Mouse (Mus musculus) pancreas, adult 10 weeks (tissue): ENCODE measurements around the gene Olfr320. TPM values are rescaled to one million over a fixed set of nuclear protein-coding genes. Genes with fewer than 3 reads are reported as not detected.

Experiments used
- polyA plus RNA-seq: library from polyadenylated mRNA; stranded (reverse); fragments of 350-450 nt; fragmentation: Illumina TruSeq; extraction: RNeasy Lipid Tissue Mini Kit (QIAGEN cat#74804); gene quantifications from one replicate; pipeline ENCODE4 v1.2.3, GENCODE M21; 2015; ENCODE audit warnings: low read depth, low replicate concordance; ENCODE audit not compliant: insufficient read depth

Olfr320 gene
- polyA plus RNA-seq = not detected

DNA sequence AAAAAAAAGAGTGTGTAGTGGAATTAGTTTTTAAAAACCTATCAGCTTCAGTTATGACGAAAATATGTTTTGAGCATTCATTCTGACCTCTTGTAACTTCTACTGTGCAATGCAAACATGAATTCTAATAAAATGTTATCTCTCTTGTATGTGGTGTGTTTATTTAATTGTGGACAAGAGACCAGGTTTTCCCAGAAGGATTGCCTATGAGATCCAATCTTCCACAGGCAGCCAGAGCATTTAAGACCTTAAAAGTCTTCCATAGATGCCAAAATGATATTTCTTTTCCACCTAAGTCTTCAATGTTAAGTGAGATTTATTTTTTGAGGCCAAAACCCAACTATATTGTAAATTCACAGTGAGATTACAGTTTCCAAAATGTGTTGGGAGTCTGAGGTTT, at the start of gene Olfr320:
Olfr320 (plus strand) TSS at position 301 of the 400 bp plus-strand sequence.

DNA sequence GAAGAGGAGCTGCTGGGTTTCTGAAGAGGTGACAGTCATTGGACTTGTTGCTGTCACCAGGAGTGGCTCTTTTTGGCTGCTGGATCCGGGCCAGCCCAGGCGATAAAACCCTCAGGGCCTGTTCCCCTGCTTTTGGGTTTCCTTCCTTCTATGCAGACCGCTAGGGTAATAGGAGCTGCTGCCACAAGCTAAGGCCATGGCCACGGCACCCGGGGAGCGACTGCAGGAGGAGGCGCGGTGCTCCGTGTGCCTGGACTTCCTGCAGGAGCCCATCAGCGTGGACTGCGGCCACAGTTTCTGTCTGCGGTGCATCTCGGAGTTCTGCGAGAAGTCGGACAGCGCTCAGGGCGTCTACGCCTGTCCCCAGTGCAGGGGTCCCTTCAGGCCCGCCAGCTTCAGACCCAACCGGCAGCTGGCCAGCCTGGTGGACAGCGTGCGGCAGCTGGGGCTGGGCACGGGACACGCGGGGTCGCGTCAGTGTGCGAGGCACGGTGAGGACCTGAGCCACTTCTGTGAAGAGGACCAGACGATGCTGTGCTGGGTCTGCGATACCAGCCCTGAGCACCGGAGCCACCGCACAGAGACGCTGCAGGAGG, 40.5 kb upstream of the Olfr320 start, which contains the start of gene Trim58:
Trim58 (plus strand) TSS at position 194 of the 596 bp plus-strand sequence.

DNA sequence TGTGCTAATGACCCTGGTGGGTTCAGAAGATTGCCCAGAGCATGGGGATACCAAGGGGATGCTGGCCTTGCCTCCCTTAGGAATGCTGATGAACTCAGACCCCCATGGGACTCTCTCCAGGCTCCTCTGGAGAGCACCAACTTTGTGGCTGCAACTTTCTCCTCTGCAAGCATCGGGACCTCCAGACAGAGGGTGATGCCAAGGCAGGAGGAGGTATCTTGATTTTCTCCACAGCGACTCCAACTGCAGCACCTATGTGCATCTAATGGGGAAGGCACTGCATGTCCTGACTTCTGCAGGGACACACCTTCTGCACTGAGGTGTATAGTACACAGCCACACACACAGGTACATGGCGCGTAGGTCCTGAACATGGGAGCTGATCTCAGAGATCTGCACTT, 22.3 kb upstream of the Olfr320 start, which contains the start of gene Olfr322:
Olfr322 (plus strand) TSS at position 187 of the 400 bp plus-strand sequence.

DNA sequence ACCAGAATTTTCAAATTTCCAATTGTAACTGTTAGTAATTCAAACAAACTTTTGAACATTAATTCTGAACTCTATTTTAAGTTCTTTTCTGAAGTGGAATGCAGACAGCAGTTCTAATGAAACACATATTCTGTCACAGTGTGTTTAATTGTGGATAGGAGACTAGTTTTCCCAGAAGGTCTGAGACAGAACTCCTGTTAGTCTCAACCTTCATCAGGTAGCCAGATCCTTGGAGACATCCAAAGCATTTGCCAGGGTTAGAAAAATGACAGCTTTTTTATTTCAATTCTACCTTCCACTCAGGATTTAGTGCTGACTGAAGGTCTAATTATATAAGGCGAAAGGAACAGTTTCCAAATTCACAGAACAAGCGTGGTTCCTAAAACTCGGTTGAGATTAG, 18.0 kb downstream of the Olfr320 start, which contains the start of gene Olfr319:
Olfr319 (plus strand) TSS at position 301 of the 400 bp plus-strand sequence.

DNA sequence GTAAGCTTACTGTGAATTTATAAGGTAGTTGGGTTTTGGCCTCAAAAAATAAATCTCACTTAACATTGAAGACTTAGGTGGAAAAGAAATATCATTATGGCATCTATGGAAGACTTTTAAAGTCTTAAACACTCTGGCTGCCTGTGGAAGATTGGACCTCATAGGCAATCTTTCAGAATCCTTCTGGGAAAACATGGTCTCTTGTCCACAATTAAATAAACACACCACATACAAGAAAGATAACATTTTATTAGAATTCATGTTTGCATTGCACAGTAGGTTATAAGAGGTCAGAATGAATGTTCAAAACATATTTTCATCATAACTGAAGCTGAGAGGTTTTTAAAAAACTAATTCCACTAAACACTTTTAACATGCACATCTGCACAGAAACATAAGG, 43.0 kb downstream of the Olfr320 start, which contains the start of gene Olfr318:
Olfr318 (minus strand) TSS at position 101 of the 400 bp plus-strand sequence.

Other genes starting within 250 kb of the Olfr320 start
- not detected for gene Gm12253, start 248.5 kb upstream of the Olfr320 start, polyA plus RNA-seq
- not detected for gene Lypd9, start 228.2 kb upstream of the Olfr320 start, polyA plus RNA-seq
- gene Olfr30, start 218.8 kb upstream of the Olfr320 start, polyA plus RNA-seq = not detected
- gene Olfr332, start 188.5 kb upstream of the Olfr320 start, polyA plus RNA-seq = not detected
- gene Olfr331, start 178.5 kb upstream of the Olfr320 start, polyA plus RNA-seq = not detected
- gene Olfr330, start 146.3 kb upstream of the Olfr320 start, polyA plus RNA-seq = not detected
- gene Olfr329-ps, start 134.7 kb upstream of the Olfr320 start, polyA plus RNA-seq = not detected
- not detected for gene Olfr328, start 125.5 kb upstream of the Olfr320 start, polyA plus RNA-seq
- not detected for gene Olfr224, start 110.5 kb upstream of the Olfr320 start, polyA plus RNA-seq
- not detected for gene Olfr325, start 103.4 kb upstream of the Olfr320 start, polyA plus RNA-seq
- gene Olfr324, start 86.0 kb upstream of the Olfr320 start, polyA plus RNA-seq = not detected
- not detected for gene 2210407C18Rik, start 65.0 kb upstream of the Olfr320 start, polyA plus RNA-seq
- not detected for gene Olfr323, start 50.6 kb upstream of the Olfr320 start, polyA plus RNA-seq
- gene Trim58, start 40.6 kb upstream of the Olfr320 start, polyA plus RNA-seq = not detected
- not detected for gene Olfr322, start 22.3 kb upstream of the Olfr320 start, polyA plus RNA-seq
- gene Olfr319, start 18.1 kb downstream of the Olfr320 start, polyA plus RNA-seq = not detected
- gene Olfr318, start 42.9 kb downstream of the Olfr320 start, polyA plus RNA-seq = not detected
- not detected for gene Olfr317, start 58.1 kb downstream of the Olfr320 start, polyA plus RNA-seq
- gene Olfr316, start 71.6 kb downstream of the Olfr320 start, polyA plus RNA-seq = not detected
- not detected for gene Olfr315, start 92.1 kb downstream of the Olfr320 start, polyA plus RNA-seq
- not detected for gene Olfr314, start 101.9 kb downstream of the Olfr320 start, polyA plus RNA-seq
- gene Fam183b, start 120.9 kb downstream of the Olfr320 start, polyA plus RNA-seq = 10.9 TPM
- gene Olfr313, start 133.9 kb downstream of the Olfr320 start, polyA plus RNA-seq = not detected
- not detected for gene Olfr312, start 148.1 kb downstream of the Olfr320 start, polyA plus RNA-seq
- gene Olfr311, start 158.2 kb downstream of the Olfr320 start, polyA plus RNA-seq = not detected
- 3.5 TPM for gene Gm12258, start 166.1 kb downstream of the Olfr320 start, polyA plus RNA-seq
- gene 2810021J22Rik, start 186.1 kb downstream of the Olfr320 start, polyA plus RNA-seq = 2.1 TPM
- 0.94 TPM for gene Zfp39, start 223.1 kb downstream of the Olfr320 start, polyA plus RNA-seq
- not detected for gene Btnl10, start 236.8 kb downstream of the Olfr320 start, polyA plus RNA-seq